Mouse (Mus musculus) heart, postnatal 0 days (tissue): ENCODE measurements at regions not wholly inside any gene's neighbourhood (a gene's known extent, or its start where the extent isn't known, plus 50 kb on each side); places are given as distances from the start of the nearest gene placed in this dataset.

Source experiments
- CTCF ChIP-seq: IDR thresholded peaks from 2 replicates; pipeline ENCODE4 v1.5.1; 2016; ENCODE audit warnings: antibody characterized with exemption, control low read depth, low read depth
- EP300 ChIP-seq: IDR thresholded peaks from 2 replicates; pipeline ENCODE4 v1.6.1; 2016; ENCODE audit warnings: antibody characterized with exemption, low read depth

DNA sequence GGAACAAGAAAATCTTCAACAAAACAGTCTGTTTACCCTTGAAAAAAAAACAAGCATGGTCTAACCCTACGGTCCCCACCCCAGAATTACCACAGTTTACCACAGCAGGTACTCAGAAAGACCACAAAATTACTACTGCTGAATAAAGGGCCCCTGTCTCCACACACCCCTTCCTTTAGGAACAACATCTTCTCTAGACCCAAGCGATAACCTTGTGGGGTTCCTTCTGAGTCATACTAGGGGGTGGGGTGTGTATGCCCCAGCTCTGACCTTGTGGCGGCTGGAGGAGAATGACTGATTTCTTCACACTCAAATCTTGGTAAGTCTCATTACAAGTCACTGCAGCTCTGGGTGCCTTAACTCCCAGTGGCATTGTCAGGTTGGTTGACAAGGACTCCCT lies 151.8 kb upstream of the Klf3 start:
- TF ChIP-seq EP300 (no peak), CTCF (no peak)
